Mouse (Mus musculus) urinary bladder, postnatal 36 days (tissue): ENCODE measurements at regions not wholly inside any gene's neighbourhood (a gene's known extent, or its start where the extent isn't known, plus 50 kb on each side); places are given as distances from the start of the nearest gene placed in this dataset.

Experiments
- DNase-seq, 2 experiments: peaks; one replicate each; pipeline ENCODE4 v3.0.0; 2022; ENCODE audit warnings: low spot score in 2 of 2, mixed read lengths in 1 of 2

- no peak for DNase-seq
Measured at GRCm38 (mm10) chr1:72002471-72003116, 209.5 kb downstream of the Mreg start.

- DNase-seq = no peak
Measured at GRCm38 (mm10) chr1:72000741-72001140, 211.4 kb downstream of the Mreg start.

- DNase-seq = no peak
Measured at GRCm38 (mm10) chr1:71996828-71997227, 215.3 kb downstream of the Mreg start.

GRCm38 (mm10) chr1:71996234-71996619, 215.9 kb downstream of the Mreg start:
- DNase-seq = no peak

- no peak for DNase-seq
Measured at GRCm38 (mm10) chr1:71995573-71996233, 216.4 kb downstream of the Mreg start.

GRCm38 (mm10) chr1:71990936-71991335, 221.2 kb downstream of the Mreg start:
- no peak for DNase-seq

GRCm38 (mm10) chr1:71988086-71988485, 224.0 kb downstream of the Mreg start:
- DNase-seq = no peak

GRCm38 (mm10) chr1:71986047-71986446, 226.1 kb downstream of the Mreg start:
- no peak for DNase-seq

- DNase-seq = no peak
Measured at GRCm38 (mm10) chr1:71983786-71984185, 228.3 kb downstream of the Mreg start.

GRCm38 (mm10) chr1:71982423-71983262, 229.5 kb downstream of the Mreg start:
- no peak for DNase-seq

- DNase-seq = no peak
Measured at GRCm38 (mm10) chr1:71980624-71981023, 231.5 kb downstream of the Mreg start.

GRCm38 (mm10) chr1:71979261-71979660, 232.8 kb downstream of the Mreg start:
- no peak for DNase-seq

- DNase-seq = no peak
Measured at GRCm38 (mm10) chr1:71977361-71977760, 234.7 kb downstream of the Mreg start.

GRCm38 (mm10) chr1:71974715-71975114, 237.4 kb downstream of the Mreg start:
- DNase-seq = no peak

- DNase-seq = peak; percentile 15 to 72
Measured at GRCm38 (mm10) chr1:71971943-71972342, 240.2 kb downstream of the Mreg start.

GRCm38 (mm10) chr1:71970771-71971170, 241.3 kb downstream of the Mreg start:
- DNase-seq = no peak

GRCm38 (mm10) chr1:71967574-71968104, 244.5 kb downstream of the Mreg start:
- DNase-seq = no peak

GRCm38 (mm10) chr1:71964450-71965126, 247.5 kb downstream of the Mreg start:
- DNase-seq = no peak

GRCm38 (mm10) chr1:71956940-71957339, 255.2 kb downstream of the Mreg start:
- no peak for DNase-seq

GRCm38 (mm10) chr1:71955331-71955730, 256.8 kb downstream of the Mreg start:
- no peak for DNase-seq

- DNase-seq = no peak
Measured at GRCm38 (mm10) chr1:71953292-71953691, 258.8 kb downstream of the Mreg start.

- no peak for DNase-seq
Measured at GRCm38 (mm10) chr1:71949549-71949948, 262.6 kb downstream of the Mreg start.
